Mouse (Mus musculus) right cerebral cortex, postnatal 14 days (tissue): ENCODE measurements around the gene Twist1.
A peak's percentile ranks its signal among the peaks of the same experiment; 100 is the strongest.

Source experiments
- DNase-seq: peaks from one replicate; pipeline ENCODE4 v3.0.0; 2022

Twist1 gene

GRCm38 (mm10) chr12:33957400-33958240 is at the start of gene Twist1:
Gene Twist1, plus strand, starts transcription at chr12:33957671.
- peak; percentile 14 for DNase-seq

GRCm38 (mm10) chr12:33926751-33927150 is 30.7 kb upstream of the Twist1 start:
- no peak for DNase-seq

GRCm38 (mm10) chr12:33927334-33928098 is 30.0 kb upstream of the Twist1 start:
- DNase-seq: no peak

GRCm38 (mm10) chr12:33928331-33929192 is 28.9 kb upstream of the Twist1 start, which contains the start of gene Ferd3l:
Gene Ferd3l, plus strand, starts transcription at chr12:33928425.
- no peak for DNase-seq

- no peak for DNase-seq
Observed at GRCm38 (mm10) chr12:33952843-33953242, 4.6 kb upstream of the Twist1 start.

- DNase-seq: no peak
Observed at GRCm38 (mm10) chr12:33954931-33955565, 2.4 kb upstream of the Twist1 start.

- DNase-seq: no peak
Observed at GRCm38 (mm10) chr12:33955606-33956295, 1.7 kb upstream of the Twist1 start.

GRCm38 (mm10) chr12:33956576-33957399 is 683 bp upstream of the Twist1 start:
- no peak for DNase-seq

GRCm38 (mm10) chr12:33958241-33959194 is 1.0 kb downstream of the Twist1 start:
- no peak for DNase-seq

GRCm38 (mm10) chr12:33959206-33959605 is 1.7 kb downstream of the Twist1 start:
- DNase-seq: no peak

GRCm38 (mm10) chr12:33959846-33960245 is 2.4 kb downstream of the Twist1 start:
- DNase-seq: no peak

- DNase-seq: no peak
Observed at GRCm38 (mm10) chr12:33961013-33961412, 3.5 kb downstream of the Twist1 start.

GRCm38 (mm10) chr12:33962118-33962772 is 4.8 kb downstream of the Twist1 start:
- no peak for DNase-seq

- DNase-seq: no peak
Observed at GRCm38 (mm10) chr12:33962773-33963130, 5.3 kb downstream of the Twist1 start.

- no peak for DNase-seq
Observed at GRCm38 (mm10) chr12:33963671-33964369, 6.3 kb downstream of the Twist1 start.

GRCm38 (mm10) chr12:33964427-33964826 is 7.0 kb downstream of the Twist1 start:
- DNase-seq: no peak

GRCm38 (mm10) chr12:33965661-33966360 is 8.3 kb downstream of the Twist1 start:
- no peak for DNase-seq
